Mouse (Mus musculus) lung, embryonic 14.5 days (tissue): Measurements from ENCODE around the gene Dcst2. TPM values are rescaled to one million over a fixed set of nuclear protein-coding genes. Genes with fewer than 3 reads are reported as not detected.

ENCODE experiments used
- ATAC-seq: fragments of 200-750 bp; cut with Nextera tagmentation; 2 replicates; pipeline ENCODE4 v1.8.0; 2017; ENCODE audit warnings: mild to moderate bottlenecking, moderate TSS enrichment, moderate library complexity; ENCODE audit not compliant: insufficient read depth
- DNase-seq: peaks from one replicate; pipeline ENCODE4 v3.0.0-alpha.2; 2015
- H3K27ac ChIP-seq: fragments of 300-500 bp; sonication (generic); 2 replicates; pipeline ENCODE4 v1.5.1; 2014; ENCODE audit warnings: low read depth, mild to moderate bottlenecking, moderate library complexity
- H3K27me3 ChIP-seq: fragments of 300-500 bp; sonication (generic); 2 replicates; pipeline ENCODE4 v1.6.1; 2014; ENCODE audit warnings: low read length, control low read depth; ENCODE audit not compliant: insufficient read depth
- H3K36me3 ChIP-seq: fragments of 300-500 bp; sonication (generic); 2 replicates; pipeline ENCODE4 v1.6.1; 2014; ENCODE audit warnings: control low read depth; ENCODE audit not compliant: insufficient read depth
- H3K4me1 ChIP-seq: fragments of 300-500 bp; sonication (generic); 2 replicates; pipeline ENCODE4 v1.6.1; 2014; ENCODE audit warnings: antibody characterized with exemption, control low read depth; ENCODE audit not compliant: insufficient read depth
- H3K4me2 ChIP-seq: fragments of 300-500 bp; sonication (generic); 2 replicates; pipeline ENCODE4 v1.6.1; 2014; ENCODE audit warnings: mild to moderate bottlenecking
- H3K4me3 ChIP-seq: fragments of 300-500 bp; sonication (generic); 2 replicates; pipeline ENCODE4 v1.5.1; 2014; ENCODE audit warnings: low read depth, low read length
- H3K9ac ChIP-seq: fragments of 300-500 bp; sonication (generic); 2 replicates; pipeline ENCODE4 v1.6.1; 2014
- H3K9me3 ChIP-seq: fragments of 300-500 bp; sonication (generic); 2 replicates; pipeline ENCODE4 v1.6.1; 2016; ENCODE audit warnings: low read depth, low read length, control low read depth
- CTCF ChIP-seq: IDR thresholded peaks from 2 replicates; pipeline ENCODE4 v1.5.1; 2016; ENCODE audit warnings: antibody characterized with exemption, low read depth
- WGBS: fragments of 180-500 bp; shearing (Covaris S2); extraction: QIAGEN DNeasy Blood & Tissue Kit; methylation state at CpG from one replicate; pipeline ENCODE4 v1.1.7; 2014; 5-methylcytosine and 5-hydroxymethylcytosine counted together
- polyA plus RNA-seq: library from polyadenylated mRNA; unstranded; fragments of >200 nt; fragmentation: Nextera tagmentation; extraction: Ambion mirVana; gene quantifications from 2 replicates; pipeline ENCODE4 v1.2.1, GENCODE M21; 2014

Gene Dcst2
- polyA plus RNA-seq, 1 experiment from 2014 or later: 0.17 TPM

DNA sequence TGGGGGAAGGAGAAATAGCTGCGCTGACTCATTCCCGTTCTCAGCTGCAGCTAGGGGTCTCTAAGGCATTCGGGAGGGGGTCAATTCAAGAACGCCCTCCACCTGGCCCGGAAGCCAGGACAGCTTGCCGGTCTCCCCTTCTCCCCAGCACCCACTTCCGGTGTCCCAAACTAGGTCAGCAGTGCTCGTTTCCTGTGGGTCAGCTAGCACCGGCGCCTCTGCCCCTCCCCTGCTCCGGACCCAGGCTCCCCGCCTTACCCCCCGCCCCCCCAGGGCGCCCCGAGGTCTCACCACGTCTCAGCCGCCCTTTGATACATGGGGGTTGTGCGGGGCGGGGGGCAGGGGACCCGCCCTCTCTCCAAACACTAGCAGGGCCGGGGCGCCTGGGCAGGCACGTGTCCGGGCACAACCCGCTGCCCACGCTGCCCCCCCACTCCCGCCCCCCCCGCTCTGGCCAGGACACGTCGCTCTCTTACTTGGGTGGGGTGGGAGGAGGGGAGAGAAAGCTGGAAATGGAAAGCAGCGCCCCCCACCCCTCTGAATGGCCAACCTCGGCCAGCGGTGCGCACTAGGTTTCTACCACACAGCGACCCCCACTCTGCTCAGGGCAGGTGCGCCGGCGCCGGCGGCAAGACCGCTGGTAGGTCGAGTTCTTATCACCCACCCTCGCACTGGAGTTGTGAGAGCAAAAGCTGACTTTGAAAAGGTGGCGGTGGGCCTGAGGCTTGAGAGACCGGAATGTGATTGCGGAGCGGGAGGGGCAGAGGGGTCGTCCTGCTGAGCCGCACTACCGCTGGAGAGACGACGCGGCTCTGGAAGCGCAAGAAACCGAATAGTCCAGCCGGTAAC is 30.1 kb downstream of the Dcst2 start:
- H3K4me2 ChIP-seq: peak overlapping the region; percentile 100
- DNase-seq (peak; percentile 62), ATAC-seq (no peak)
- peak overlapping the region; percentile 56 for H3K4me3 ChIP-seq
- no peaks in the 10 kb centered on the region; the same call in 1 of the 2 replicates for H3K27me3 ChIP-seq
- H3K9me3 ChIP-seq: no peaks in the 10 kb centered on the region
- H3K9ac ChIP-seq: peak overlapping the region; percentile 61
- peaks cover 13% of the 10 kb centered on the region for H3K4me1 ChIP-seq
- under 1% methylated on average over 47 of the region's 56 CpGs for WGBS
- no peaks in the 10 kb centered on the region for H3K36me3 ChIP-seq
- peak overlapping the region; percentile 80 for H3K27ac ChIP-seq
- no peak for TF ChIP-seq CTCF

DNA sequence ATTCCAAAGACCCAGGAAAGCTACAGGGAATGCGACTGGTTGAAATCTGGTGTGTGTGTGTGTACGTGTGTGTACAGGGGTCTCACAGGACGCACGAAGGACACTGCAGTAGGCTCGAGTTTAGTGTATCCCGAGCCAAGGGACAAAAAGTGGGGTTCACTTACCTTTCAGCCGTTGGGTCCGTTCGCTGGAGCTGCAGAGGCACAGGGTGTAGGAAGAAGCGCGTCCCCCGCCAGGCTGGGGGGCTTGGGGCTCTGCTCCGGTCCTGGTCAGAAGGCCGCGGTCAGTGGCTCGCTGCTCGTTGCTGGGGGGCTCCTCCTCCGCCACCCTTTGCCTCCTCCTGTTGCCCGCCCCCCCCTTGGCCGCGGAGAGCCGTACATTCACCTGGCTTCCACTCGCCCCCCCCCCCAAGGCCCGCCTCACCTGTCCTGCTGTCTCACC is 31.1 kb downstream of the Dcst2 start:
- Histone ChIP-seq H3K27ac (peak overlapping the region; percentile 80), H3K4me3 (peak overlapping the region; percentile 56), H3K9ac (peak overlapping the region; percentile 61), H3K36me3 (no peaks in the 10 kb centered on the region), H3K9me3 (no peaks in the 10 kb centered on the region), H3K4me2 (peak overlapping the region; percentile 100), H3K4me1 (peaks cover 13% of the 10 kb centered on the region), H3K27me3 (no peaks in the 10 kb centered on the region; the same call in 1 of the 2 replicates)
- no peak for TF ChIP-seq CTCF
- DNase-seq (peak; percentile 31), ATAC-seq (no peak)
- under 1% methylated on average over 23 of the region's 24 CpGs for WGBS

DNA sequence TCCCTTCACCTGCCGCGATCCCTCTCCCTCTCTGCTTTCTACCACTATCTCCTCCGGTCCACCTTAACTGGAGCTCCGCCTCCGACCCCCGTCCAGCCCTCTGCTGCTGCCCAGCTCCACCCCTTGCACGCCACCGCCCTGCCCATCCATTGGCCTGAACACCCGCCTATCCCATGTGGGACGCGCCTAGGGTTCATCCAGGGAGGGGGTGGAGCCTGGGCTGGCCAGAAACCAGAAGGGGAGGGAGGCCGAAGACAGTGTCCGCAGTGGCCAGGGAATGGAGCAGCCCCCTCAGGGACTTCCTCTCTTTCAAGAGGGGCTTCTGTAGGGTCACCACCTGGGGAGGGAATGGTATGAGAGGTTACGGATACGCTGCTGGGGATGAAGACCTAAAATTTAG is 31.8 kb downstream of the Dcst2 start:
- DNase-seq (peak; percentile 98), ATAC-seq (peak; percentile 96)
- H3K36me3 ChIP-seq: no peaks in the 10 kb centered on the region
- H3K9me3 ChIP-seq: no peaks in the 10 kb centered on the region
- WGBS: 0% methylated on average over 15 of the region's 15 CpGs
- H3K27me3 ChIP-seq: no peaks in the 10 kb centered on the region; the same call in 1 of the 2 replicates
- peak overlapping the region; percentile 100 for H3K4me2 ChIP-seq
- H3K27ac ChIP-seq: peak overlapping the region; percentile 87
- peak overlapping the region; percentile 59 for H3K9ac ChIP-seq
- peaks cover 13% of the 10 kb centered on the region for H3K4me1 ChIP-seq
- TF ChIP-seq CTCF: no peak
- H3K4me3 ChIP-seq: peak overlapping the region; percentile 56

DNA sequence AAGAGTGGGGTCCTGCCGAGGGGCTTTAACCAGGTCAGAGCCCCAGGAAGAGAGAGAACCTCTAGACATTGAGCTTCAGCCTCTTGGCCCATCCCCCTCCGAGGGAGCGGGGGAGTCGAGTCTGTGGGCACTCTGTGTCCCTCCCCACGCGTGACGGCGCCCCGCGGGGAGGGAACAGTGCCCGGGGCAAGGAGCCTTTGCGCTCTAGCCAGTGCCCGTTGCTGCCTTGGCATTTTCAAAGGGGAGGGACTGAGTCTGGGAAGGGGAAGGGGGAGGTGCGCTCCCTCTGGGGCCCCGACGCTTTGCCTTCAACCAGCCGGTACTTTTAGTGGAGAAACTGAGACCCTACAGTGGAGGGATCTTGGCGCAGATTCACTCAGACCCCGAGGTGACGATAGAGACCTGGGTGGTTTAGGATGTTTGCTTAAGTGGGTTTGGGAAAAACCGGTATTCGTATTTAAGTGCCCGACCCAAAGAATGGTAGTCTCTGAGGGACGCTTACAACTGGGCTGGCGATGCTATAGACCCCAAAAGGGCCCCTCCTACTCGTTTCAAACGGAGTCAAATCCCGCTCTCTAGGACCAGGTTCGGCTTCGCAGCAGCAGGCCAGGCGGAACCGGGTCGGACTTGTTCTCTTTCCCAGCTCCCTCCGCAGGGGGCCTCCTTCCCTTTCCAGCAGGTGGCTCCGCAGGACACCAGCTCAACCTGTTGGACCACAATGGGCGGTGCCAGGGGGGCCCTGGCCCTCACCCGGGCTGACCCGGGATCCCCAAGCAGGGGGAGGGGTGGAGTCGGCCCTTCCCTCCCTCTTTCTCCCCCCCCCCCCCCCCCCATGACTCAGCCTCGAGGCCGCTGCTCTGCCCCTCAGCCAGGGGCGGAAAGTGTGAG is 32.5 kb downstream of the Dcst2 start, which contains the start of gene Zbtb7b:
Gene Zbtb7b (minus strand): TSS at position 771 of the 888 bp plus-strand sequence.
- DNase-seq: peak; percentile 74
- Histone ChIP-seq H3K4me3 (peak within 1 kb of the TSS; percentile 56), H3K9ac (peak within 1 kb of the TSS; percentile 59), H3K4me2 (peak within 1 kb of the TSS; percentile 100), H3K27ac (peak within 1 kb of the TSS; percentile 87), H3K36me3 (no peaks in the 10 kb centered on the region), H3K9me3 (no peaks in the 10 kb centered on the region), H3K4me1 (peaks cover 13% of the 10 kb centered on the region), H3K27me3 (no peaks in the 10 kb centered on the region; the same call in 1 of the 2 replicates)
- WGBS: under 1% methylated on average over 39 of the region's 42 CpGs
- peak; percentile 45 for TF ChIP-seq CTCF
- peak; percentile 55 for ATAC-seq

DNA sequence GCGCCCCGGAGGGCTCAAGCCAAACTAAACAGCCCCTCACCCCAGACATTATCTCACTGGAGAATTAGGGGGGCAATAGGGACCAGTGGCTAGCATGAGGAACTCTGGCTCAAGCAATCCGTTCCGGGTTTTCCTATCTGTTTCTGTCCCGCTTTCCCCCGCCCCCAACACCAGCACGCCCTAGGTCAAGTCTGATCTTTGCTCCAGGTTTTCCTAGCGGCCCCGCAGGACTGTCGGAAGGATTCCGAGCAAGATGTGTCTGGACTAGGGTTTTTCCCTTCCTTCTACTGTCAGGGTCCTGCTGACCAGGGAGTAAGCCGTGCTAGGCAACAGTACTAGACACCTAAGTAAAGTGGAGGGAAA is 33.1 kb downstream of the Dcst2 start:
- under 1% methylated on average over 10 of the region's 12 CpGs for WGBS
- peak; percentile 4 for ATAC-seq
- peak; percentile 89 for DNase-seq
- Histone ChIP-seq H3K27ac (peak overlapping the region; percentile 87), H3K36me3 (no peaks in the 10 kb centered on the region), H3K4me2 (peak overlapping the region; percentile 100), H3K4me3 (peak overlapping the region; percentile 56), H3K27me3 (no peaks in the 10 kb centered on the region; the same call in 1 of the 2 replicates), H3K9ac (peak overlapping the region; percentile 59), H3K4me1 (peaks cover 13% of the 10 kb centered on the region), H3K9me3 (no peaks in the 10 kb centered on the region)
- TF ChIP-seq CTCF: no peak

DNA sequence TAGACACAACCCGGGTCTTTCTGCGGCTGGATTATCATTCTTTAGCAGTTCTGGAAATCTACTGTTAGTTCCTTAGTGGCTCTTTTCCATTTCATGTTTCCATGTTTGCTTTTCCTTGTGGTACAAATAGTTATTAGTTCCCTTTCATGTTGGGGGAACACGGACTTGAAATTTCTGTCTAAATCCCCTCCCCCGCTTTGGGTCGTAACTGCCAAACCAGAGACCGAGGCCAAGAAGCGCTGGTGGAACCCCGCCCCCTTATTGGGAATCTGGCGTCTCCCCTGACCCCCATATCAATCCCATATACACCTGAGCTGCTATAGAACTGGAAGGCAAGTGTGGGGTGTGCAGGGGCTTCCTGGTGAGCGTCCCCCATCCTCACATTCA is 33.6 kb downstream of the Dcst2 start:
- Histone ChIP-seq H3K36me3 (no peaks in the 10 kb centered on the region), H3K27me3 (no peaks in the 10 kb centered on the region; the same call in 1 of the 2 replicates), H3K27ac (peak overlapping the region; percentile 87), H3K4me2 (peak overlapping the region; percentile 100), H3K4me1 (peaks cover 13% of the 10 kb centered on the region), H3K4me3 (peak overlapping the region; percentile 56), H3K9me3 (no peaks in the 10 kb centered on the region), H3K9ac (peak overlapping the region; percentile 59)
- no peak for TF ChIP-seq CTCF
- WGBS: 3% methylated on average over 10 of the region's 10 CpGs
- DNase-seq (no peak), ATAC-seq (no peak)
